Mouse (Mus musculus): ENCODE data around the gene Gstz1.

GRCm38 (mm10) chr12:87100331-87100730 lies 46.6 kb upstream of the Gstz1 start:
- TF ChIP-seq POLR2A (IDR thresholded peaks at IDR 0.05; ENCODE audit: borderline replicate concordance, control insufficient read depth, low read depth, low read length), result no peak
- no peak for TF ChIP-seq CTCF (IDR thresholded peaks at IDR 0.05; ENCODE audit: control insufficient read depth, insufficient read depth, low read length)

Data from bone marrow, adult 2 months (tissue).